Mouse (Mus musculus): Measurements from ENCODE around the gene Tspan13.
A peak's percentile ranks its signal among the peaks of the same experiment; 100 is the strongest.

The Tspan13 gene

GRCm38 (mm10) chr12:36042348-36042778 lies at the start of gene Tspan13:
Gene Tspan13, minus strand, starts transcription at chr12:36042500.
- DNase-seq (ENCODE audit: low spot score in 2 of 2): peak; percentile 86 to 91

- no peak for DNase-seq (ENCODE audit: low spot score in 2 of 2)
Observed at GRCm38 (mm10) chr12:36091964-36092363, 49.7 kb upstream of the Tspan13 start.

DNA sequence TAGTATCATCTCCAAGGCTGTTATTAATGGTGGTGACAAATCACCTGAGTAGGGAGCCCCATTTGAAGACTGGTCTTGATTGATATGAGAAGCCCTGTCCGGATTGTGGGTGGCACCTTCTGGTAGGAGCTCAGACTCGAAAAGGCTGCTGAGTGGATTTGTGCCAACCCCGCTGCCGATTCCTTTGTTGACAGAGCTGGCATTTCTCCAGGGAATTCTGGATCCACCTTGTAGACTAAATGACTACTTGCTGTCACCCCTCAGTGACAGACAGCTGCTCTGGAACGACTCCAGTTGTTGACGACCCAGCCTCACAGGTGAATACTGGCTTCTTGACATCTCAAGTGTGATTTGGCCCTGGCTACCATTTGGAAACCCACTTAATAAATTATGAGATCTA lies 46.9 kb upstream of the Tspan13 start:
- no peak for DNase-seq (ENCODE audit: low spot score in 2 of 2)

GRCm38 (mm10) chr12:36088804-36089203 lies 46.5 kb upstream of the Tspan13 start:
- no peak for DNase-seq (ENCODE audit: low spot score in 2 of 2)

DNA sequence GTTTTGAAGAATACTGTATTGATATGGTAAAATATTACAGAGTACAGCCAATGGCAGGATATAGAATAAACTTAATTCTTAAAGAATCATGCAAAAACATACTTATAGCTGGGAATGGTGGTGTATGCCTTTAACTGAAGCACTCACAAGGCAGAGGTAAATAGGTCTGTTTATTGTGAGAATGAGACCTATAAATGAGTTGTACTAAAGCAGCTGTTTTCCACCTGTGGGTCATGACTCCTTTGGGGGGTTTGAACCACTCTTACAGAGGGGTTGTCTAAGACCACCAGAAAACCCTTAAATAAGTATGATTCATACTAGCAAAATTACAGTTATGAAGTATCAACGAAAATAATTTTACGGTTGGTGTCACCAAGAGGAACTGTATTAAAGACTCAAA lies 43.1 kb upstream of the Tspan13 start:
- DNase-seq (ENCODE audit: low spot score in 2 of 2): no peak

DNA sequence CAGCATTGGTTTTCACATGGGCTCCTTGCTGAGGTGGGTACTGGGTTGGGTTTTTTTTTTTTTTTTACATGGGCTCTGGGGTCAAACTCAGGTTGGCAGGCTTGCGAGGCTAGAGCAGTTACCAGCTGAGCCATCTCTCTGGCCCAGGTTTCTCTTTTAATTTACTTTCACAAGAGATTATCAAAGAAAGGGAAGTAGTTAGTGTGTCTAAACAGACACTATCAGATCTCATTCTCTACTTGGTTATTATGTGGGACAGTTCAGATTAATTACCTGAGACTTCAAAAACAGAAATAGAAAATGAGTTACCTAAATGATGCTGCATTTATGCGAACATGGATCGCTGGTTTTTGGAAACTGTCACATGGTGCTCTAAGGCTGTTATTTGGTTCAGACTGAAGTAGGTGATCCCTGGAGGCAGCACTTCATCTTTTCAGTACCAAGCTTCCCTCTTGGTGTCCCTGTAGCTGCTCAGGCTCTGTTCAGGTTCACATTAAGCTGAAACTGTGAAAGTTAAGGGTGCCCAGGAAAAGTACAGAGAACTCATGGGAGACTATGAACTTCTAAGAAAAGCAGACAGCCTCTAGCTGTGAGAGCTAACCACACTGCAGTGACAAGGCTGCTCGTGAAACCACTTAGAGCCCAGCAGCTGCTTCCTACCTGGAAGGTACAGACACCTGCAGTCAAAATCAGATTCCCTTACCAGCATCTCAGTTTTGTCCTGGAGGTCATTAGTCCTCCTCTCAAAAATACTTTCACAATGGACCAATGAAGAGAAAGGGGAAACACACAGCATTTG lies 36.0 kb upstream of the Tspan13 start:
- DNase-seq (ENCODE audit: low spot score in 2 of 2): no peak

GRCm38 (mm10) chr12:36072860-36073259 lies 30.6 kb upstream of the Tspan13 start:
- no peak for DNase-seq (ENCODE audit: low spot score in 2 of 2)

GRCm38 (mm10) chr12:36070231-36070630 lies 27.9 kb upstream of the Tspan13 start:
- DNase-seq (ENCODE audit: low spot score in 2 of 2): no peak

DNA sequence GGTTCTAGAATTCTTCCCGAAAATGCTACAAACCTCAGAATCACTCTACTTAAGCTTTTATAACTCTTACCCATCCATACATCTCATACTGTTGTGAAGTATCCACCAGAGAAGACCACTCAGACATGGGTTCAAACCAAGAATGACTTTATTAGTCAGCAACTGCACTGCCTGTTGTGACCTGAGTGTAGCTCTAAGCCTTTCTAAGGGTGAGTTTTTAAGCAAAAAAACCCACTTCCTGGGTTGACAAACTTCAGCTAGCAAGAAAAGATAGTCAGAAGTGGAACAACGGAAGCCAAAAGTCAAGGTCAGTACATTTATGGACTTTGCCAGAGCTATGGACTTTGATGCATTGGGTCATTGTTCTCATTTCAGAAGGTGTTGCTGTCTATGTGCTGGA lies 25.2 kb upstream of the Tspan13 start:
- no peak for DNase-seq (ENCODE audit: low spot score in 2 of 2)

GRCm38 (mm10) chr12:36065911-36066310 lies 23.6 kb upstream of the Tspan13 start:
- no peak for DNase-seq (ENCODE audit: low spot score in 2 of 2)

- no peak for DNase-seq (ENCODE audit: low spot score in 2 of 2)
Observed at GRCm38 (mm10) chr12:36057699-36058098, 15.4 kb upstream of the Tspan13 start.

GRCm38 (mm10) chr12:36050276-36050675 lies 8.0 kb upstream of the Tspan13 start:
- no peak for DNase-seq (ENCODE audit: low spot score in 2 of 2)

DNA sequence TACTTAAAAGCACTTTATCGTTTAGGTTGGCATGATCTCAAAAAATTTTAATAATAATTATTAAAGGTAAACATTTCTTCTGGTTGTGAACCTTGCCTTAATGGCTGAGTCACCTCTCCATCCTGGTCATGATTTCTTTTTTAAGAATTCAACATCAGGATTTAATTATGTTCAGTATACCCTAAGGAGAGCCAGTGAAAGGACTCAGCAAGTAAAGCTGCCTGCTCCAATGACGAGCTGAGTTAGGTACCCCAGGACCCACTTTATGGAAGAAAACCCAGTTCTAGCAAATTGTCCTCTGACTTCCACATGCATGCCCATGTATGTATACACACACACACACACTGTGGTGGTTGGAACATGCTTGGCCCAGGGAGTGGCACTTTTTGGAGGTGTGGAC lies 5.3 kb upstream of the Tspan13 start:
- no peak for DNase-seq (ENCODE audit: low spot score in 2 of 2)

DNA sequence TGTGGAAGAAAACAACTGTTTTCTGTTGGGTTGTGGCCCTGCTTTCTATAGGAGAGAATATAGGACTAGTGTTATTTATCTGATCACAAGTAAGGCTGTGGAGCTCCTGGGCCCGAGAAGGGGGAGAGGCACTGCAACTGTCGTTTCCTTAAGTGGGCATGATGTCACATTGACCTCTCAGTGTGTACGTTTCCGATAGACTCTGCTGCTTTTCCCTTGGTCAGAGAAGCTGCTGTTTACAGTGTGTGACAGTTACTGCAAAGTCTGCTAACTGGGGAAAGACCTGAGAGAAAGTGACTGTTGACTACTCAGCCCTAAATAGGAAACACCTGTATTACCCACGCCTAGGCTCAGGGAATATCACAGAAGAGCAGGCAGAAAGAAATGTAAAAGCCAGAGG lies 3.9 kb upstream of the Tspan13 start:
- no peak for DNase-seq (ENCODE audit: low spot score in 2 of 2)

GRCm38 (mm10) chr12:36044691-36045090 lies 2.4 kb upstream of the Tspan13 start:
- DNase-seq (ENCODE audit: low spot score in 2 of 2): no peak

GRCm38 (mm10) chr12:36041703-36042347 lies 475 bp downstream of the Tspan13 start:
- peak; percentile 67 to 84 for DNase-seq (ENCODE audit: low spot score in 2 of 2)

- no peak for DNase-seq (ENCODE audit: low spot score in 2 of 2)
Observed at GRCm38 (mm10) chr12:36041281-36041589, 1.1 kb downstream of the Tspan13 start.

GRCm38 (mm10) chr12:36040571-36041280 lies 1.6 kb downstream of the Tspan13 start:
- no peak for DNase-seq (ENCODE audit: low spot score in 2 of 2)

GRCm38 (mm10) chr12:36039541-36040084 lies 2.7 kb downstream of the Tspan13 start:
- DNase-seq (ENCODE audit: low spot score in 2 of 2): no peak

GRCm38 (mm10) chr12:36036776-36037175 lies 5.5 kb downstream of the Tspan13 start:
- peak in 1 of 2 experiments; percentile 36 for DNase-seq (ENCODE audit: low spot score in 2 of 2)

- no peak for DNase-seq (ENCODE audit: low spot score in 2 of 2)
Observed at GRCm38 (mm10) chr12:36036121-36036520, 6.2 kb downstream of the Tspan13 start.

DNA sequence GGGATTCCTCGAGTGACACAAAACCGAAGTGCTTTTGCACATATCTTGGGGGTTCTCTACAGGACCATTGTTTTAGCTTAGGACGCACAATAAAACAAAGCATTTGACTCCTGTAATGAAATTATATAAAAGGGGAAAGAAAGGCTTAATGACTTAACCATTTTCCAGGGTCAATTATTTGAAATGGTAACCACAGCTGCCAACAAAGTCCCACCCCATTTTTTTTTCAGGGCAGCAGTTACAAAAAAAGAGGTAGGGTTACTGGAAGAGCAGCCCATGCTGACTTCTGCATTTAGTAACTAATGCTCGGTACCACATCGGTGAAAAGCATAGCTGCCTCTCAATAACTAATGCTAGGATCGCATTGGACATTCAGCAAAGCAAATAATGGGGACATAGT lies 6.8 kb downstream of the Tspan13 start:
- DNase-seq (ENCODE audit: low spot score in 2 of 2): peak in 1 of 2 experiments; percentile 54

Measured in heart, adult 9 months (tissue).